ENCODE assay signal across 1 mouse cellular context in genomic region chr19:45736241-45736640, GRCm38 (mm10).
TF ChIP-seq lines count a peak whose summit lies in the region.

No protein-coding gene starts in this region.

TF ChIP-seq in MEL, 35 proteins besides CTCF, POLR2A, EP300 and RAD21 (continued from another document):
- TF ChIP-seq BHLHE40 (IDR thresholded peaks at IDR 0.05; ENCODE audit: borderline replicate concordance, low read depth, low read length) (no peak), NRF1 (IDR thresholded peaks at IDR 0.05; ENCODE audit: insufficient read depth, low read depth, low read length, poor library complexity, severe bottlenecking) (no peak), USF2 (IDR thresholded peaks at IDR 0.05; ENCODE audit: borderline replicate concordance in 1 of 2, insufficient read depth in 1 of 2, low read depth in 1 of 2, low read length in 2 of 2) (no peak), JUND (IDR thresholded peaks at IDR 0.05; ENCODE audit: low read depth, low read length) (no peak), MYC (IDR thresholded peaks at IDR 0.05; ENCODE audit: low read depth, low read length) (no peak), ZMIZ1 (IDR thresholded peaks at IDR 0.05; ENCODE audit: low read depth, low read length) (no peak), GATA1 (IDR thresholded peaks at IDR 0.05; ENCODE audit: low read depth, low read length) (no peak), UBTF (IDR thresholded peaks at IDR 0.05; ENCODE audit: borderline replicate concordance, insufficient read depth, low read depth, low read length) (no peak)
